Mouse (Mus musculus) erythroid progenitor cell, adult 5-6 weeks (primary cell): ENCODE results near the gene Tmem143. TPM values are rescaled to one million over a fixed set of nuclear protein-coding genes. Genes with fewer than 3 reads are reported as not detected.
A peak's percentile ranks its signal among the peaks of the same experiment; 100 is the strongest.
"Not testable (repeated sequence)": the region's sequence is repeated elsewhere in the genome, so short reads cannot be mapped to it uniquely, and the experiment has no call there.

Experiments
- ATAC-seq: replicated peaks from 2 replicates; pipeline ENCODE4 v1.8.0; 2016; ENCODE audit warnings: moderate number of reproducible peaks, mild to moderate bottlenecking, moderate TSS enrichment, inconsistent platforms; ENCODE audit not compliant: poor library complexity, low FRiP score, severe bottlenecking
- total RNA-seq, 2 experiments: library from RNA; stranded (forward) in 1 of 2; stranded (reverse) in 1 of 2; fragments of 150-400 nt in 1 of 2; fragments of 186-747, 209-891 nt in 1 of 2; gene quantifications; 2 replicates each; pipeline versions ENCODE4 v1.2.3 to v1.2.4; 2015 to 2017; ENCODE audit warnings: low replicate concordance in 2 of 2

The Tmem143 gene
- total RNA-seq, 2 experiments from 2014 or later: 0.84 to 4.6 TPM

- ATAC-seq: no peak
Observed at GRCm38 (mm10) chr7:45920583-45921241, 24.0 kb downstream of the Tmem143 start.

- no peak for ATAC-seq
Observed at GRCm38 (mm10) chr7:45921242-45921621, 24.5 kb downstream of the Tmem143 start, which contains the start of gene Emp3. Gene Emp3, minus strand, starts transcription at chr7:45921404.

DNA sequence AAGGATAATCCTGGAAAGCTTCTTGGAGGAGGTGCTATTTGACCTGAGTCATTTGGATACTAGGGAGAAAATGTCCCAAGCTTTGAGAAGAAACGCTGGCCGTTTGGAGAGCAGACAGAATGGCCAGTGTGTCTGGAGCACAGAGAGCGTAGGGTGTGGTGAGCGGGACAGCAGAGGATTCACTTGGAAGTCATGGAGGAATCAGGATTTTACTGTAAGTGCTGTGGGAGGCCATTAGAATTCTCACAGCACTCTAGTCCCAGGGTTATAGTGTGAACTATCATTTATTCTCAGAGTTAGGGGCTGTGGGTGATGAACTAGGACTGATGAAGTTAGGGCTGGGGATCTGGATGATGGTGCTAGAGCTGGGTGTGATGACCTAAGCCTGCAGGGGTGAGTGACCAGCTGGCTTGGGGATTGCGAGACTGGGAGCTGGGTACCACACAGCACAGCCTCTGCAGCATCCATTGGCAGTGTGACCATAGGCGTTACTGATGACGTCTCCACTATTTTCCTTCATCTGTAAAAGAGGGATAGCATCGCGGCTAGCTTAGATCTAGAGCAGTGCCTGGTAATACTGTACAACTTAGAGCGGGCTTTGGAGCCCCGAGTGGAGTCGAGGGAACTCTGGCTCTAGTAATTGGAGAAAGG, 25.3 kb downstream of the Tmem143 start:
- no peak for ATAC-seq

DNA sequence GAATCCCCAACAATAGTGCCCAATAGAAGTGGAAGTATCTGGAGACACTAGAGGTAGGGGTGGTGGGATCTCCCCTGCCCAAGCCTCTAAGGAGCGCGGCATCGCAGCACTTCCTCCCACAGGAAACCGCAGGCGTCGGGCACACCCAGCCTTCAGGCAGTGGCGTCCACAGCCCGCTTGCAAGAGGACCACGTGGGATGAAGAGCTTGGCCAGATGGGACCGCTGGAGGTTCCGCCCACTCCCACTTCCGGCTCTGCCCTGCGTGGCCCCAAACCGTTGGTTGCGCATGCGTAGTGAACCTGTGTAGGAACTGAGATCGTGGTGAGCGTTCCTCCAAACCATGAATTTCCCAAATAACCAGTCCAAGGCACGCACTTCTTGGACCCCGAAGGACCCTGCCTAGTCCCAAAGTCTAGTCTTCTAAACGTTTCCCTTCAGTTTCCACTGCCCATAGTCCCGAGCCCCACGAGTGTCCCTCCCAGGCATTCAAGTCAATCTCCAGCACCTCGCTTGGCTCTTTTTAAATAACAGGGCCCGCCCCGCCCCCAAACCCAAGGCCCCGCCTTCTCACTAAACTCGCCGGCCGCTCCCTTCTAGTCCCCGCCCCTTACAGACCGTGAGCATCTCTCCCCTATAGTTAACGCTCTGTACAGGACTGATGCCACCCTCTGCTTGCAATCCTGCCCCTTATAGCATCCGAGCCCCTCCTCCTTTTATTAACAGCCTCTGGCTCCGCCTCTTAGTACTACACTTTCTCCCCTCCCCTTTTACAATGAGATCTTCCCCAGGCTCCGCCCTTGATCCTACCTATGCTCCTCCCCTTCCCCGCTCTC, 26.4 kb downstream of the Tmem143 start:
- peak; percentile 85 for ATAC-seq

DNA sequence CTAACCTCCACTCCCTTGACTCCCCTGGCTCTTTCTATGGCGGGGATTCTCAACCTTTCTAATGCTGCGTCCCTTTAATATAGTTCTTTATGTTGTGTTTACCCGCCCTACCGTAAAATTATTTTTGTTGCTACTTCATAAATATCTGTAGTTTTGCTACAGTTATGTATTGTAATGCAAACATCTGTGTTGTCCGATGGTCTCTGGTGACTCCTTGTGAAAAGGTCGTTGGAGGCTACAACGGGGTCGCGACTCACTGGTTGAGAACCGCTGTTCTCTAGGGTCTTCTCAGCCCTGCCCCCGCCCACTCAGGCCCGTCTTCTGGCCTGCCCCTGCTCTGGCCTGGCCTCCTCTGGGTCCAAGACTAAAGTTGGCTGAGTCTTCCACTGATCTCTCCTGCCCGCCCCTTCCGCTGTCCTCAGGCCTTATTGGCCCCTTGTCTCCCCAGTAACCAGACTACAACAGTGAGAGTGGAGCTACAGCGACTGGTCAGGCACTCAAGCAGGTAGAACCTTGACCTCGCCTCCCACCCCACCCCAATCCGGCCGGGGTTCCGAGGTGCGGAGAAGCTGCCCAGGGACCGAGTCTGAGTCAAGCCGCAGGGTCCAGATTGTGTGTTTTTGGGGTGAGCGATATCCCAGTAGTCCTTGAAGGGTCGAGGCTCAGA, 27.2 kb downstream of the Tmem143 start, which contains the start of gene Ccdc114:
Gene Ccdc114 (plus strand): TSS at position 311 of the 667 bp plus-strand sequence.
- ATAC-seq: peak; percentile 55

- ATAC-seq: no peak
Observed at GRCm38 (mm10) chr7:45924429-45924816, 27.7 kb downstream of the Tmem143 start.

GRCm38 (mm10) chr7:45928626-45929295, 32.0 kb downstream of the Tmem143 start:
- ATAC-seq: no peak

DNA sequence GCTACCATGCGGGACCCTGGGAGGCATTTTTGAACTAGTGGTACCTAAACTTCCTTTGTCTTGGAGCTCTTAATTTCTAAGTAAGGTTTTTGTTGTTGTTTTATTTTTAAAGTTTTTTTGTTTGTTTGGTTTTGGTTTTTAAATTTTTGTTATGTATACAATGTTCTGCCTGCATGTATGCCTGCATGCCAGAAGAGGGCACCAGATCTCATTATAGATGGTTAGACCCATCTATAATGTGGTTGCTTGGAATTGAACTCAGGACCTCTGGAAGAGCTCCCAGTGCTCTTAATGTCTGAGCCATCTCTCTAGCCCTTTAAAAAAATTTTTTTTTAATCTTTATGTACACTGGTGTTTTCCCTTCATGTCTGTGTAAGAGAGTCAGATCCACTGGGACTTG, 32.9 kb downstream of the Tmem143 start:
- ATAC-seq: no peak

DNA sequence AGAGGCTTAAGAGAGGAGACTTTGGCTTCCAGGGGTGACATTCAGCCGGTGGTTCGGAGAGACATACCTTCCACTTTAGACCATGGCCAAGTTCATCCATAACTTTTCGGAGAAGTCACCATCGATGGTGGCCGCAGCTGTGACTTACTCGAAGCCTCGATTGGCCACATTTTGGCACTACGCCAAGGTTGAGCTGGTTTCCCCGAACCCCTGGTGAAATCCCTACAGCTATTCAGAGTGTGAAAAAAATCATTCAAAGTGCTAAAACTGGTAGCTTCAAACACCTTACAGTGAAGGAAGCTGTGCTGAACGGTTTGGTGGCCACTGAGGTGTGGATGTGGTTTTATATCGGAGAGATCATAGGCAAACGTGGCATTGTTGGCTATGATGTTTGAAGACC, 37.0 kb downstream of the Tmem143 start:
- not testable (repeated sequence) for ATAC-seq

GRCm38 (mm10) chr7:45935114-45935513, 38.4 kb downstream of the Tmem143 start:
- peak; percentile 52; the same call in 1 of the 2 replicates for ATAC-seq

DNA sequence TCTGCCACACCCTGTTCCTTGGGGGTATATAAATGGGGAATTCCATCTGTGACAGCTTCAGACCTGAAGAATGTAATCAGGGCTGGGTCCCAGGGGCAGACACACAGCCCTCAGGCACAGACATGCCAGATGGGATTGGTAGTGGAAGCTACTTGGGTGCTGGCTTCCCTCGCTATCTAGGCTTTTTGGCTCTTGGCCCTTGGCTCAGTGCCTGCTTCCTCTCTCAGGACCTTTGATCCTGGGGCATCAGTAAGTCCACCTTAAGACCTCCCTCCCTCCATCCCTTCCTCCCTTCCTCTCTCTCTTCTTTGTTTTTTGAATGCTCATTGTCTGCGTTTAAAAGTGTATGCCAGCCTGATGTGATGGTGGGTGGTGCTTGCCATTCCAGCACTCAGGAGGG, 43.1 kb downstream of the Tmem143 start:
- no peak for ATAC-seq

DNA sequence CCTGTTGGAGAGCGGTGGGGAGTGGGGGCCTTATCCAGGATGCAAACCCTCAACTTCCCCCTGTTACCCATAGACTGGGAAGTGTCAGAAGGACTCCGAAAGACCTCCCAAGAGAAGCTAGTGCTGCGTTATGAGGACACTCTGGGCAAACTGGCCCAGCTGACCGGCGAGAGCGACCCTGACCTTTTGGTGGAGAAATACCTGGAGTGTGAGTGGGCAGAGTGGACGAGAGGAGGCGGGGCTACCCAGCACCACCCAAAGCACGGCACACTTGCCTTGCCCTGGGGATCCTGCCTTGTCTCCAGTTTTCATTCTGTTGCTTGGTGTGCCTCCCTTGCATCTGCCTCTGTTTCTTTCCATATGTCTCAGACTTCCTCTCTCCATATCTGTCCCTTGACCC, 45.2 kb downstream of the Tmem143 start:
- no peak for ATAC-seq

GRCm38 (mm10) chr7:45943280-45943679, 46.5 kb downstream of the Tmem143 start:
- ATAC-seq: not testable (repeated sequence)

DNA sequence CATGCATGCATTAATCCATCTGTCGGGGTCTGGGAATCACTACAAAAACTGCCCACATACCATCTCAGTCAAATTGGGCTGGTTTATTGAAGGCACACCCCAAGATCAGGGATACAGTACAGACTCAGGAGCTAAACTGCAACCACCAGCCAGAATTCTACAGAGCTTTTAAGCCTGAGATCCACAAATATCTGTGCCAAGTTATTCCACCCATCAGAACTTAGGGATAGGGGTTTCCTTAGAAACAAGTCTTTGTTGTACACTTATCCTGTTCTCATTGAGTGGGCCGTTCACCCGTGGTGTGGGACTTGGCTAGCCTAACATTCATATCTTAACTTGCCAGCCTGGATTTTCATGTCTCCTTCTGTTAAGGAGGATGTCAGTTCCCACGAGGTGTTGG, 52.3 kb downstream of the Tmem143 start:
- no peak for ATAC-seq

- ATAC-seq: no peak
Observed at GRCm38 (mm10) chr7:45956611-45957010, 59.9 kb downstream of the Tmem143 start.

Other genes starting within 250 kb of the Tmem143 start
- gene Fut2, start 230.5 kb upstream of the Tmem143 start, total RNA-seq (2015; ENCODE audit: low replicate concordance): not detected in 2 replicates
- gene Fut2, start 230.5 kb upstream of the Tmem143 start, total RNA-seq (2017; ENCODE audit: low replicate concordance): not detected in 2 replicates
- gene Ntn5, start 212.9 kb upstream of the Tmem143 start, total RNA-seq (2015; ENCODE audit: low replicate concordance): not detected in 2 replicates
- not detected in 2 replicates for gene Ntn5, start 212.9 kb upstream of the Tmem143 start, total RNA-seq (2017; ENCODE audit: low replicate concordance)
- not detected in 2 replicates for gene Sec1, start 202.5 kb upstream of the Tmem143 start, total RNA-seq (2015; ENCODE audit: low replicate concordance)
- not detected in 2 replicates for gene Sec1, start 202.5 kb upstream of the Tmem143 start, total RNA-seq (2017; ENCODE audit: low replicate concordance)
- not detected in 2 replicates for gene Car11, start 197.1 kb upstream of the Tmem143 start, total RNA-seq (2015; ENCODE audit: low replicate concordance)
- not detected in 2 replicates for gene Car11, start 197.1 kb upstream of the Tmem143 start, total RNA-seq (2017; ENCODE audit: low replicate concordance)
- gene Dbp, start 191.9 kb upstream of the Tmem143 start, total RNA-seq (2015; ENCODE audit: low replicate concordance): 1.3 and 2.5 TPM in 2 replicates
- gene Dbp, start 191.9 kb upstream of the Tmem143 start, total RNA-seq (2017; ENCODE audit: low replicate concordance): 1.7 and 2.6 TPM in 2 replicates
- 522 and 544 TPM in 2 replicates for gene Rpl18, start 181.5 kb upstream of the Tmem143 start, total RNA-seq (2015; ENCODE audit: low replicate concordance)
- gene Rpl18, start 181.5 kb upstream of the Tmem143 start, total RNA-seq (2017; ENCODE audit: low replicate concordance): 281 and 297 TPM in 2 replicates
- 9.6 and 12.6 TPM in 2 replicates for gene Sphk2, start 178.9 kb upstream of the Tmem143 start, total RNA-seq (2015; ENCODE audit: low replicate concordance)
- gene Sphk2, start 178.9 kb upstream of the Tmem143 start, total RNA-seq (2017; ENCODE audit: low replicate concordance): 4.8 and 9.4 TPM in 2 replicates
- not detected in 2 replicates for gene Fam83e, start 175.7 kb upstream of the Tmem143 start, total RNA-seq (2015; ENCODE audit: low replicate concordance)
- not detected in 2 replicates for gene Fam83e, start 175.7 kb upstream of the Tmem143 start, total RNA-seq (2017; ENCODE audit: low replicate concordance)
- gene Spaca4, start 171.1 kb upstream of the Tmem143 start, total RNA-seq (2015; ENCODE audit: low replicate concordance): not detected in 2 replicates
- not detected in 2 replicates for gene Spaca4, start 171.1 kb upstream of the Tmem143 start, total RNA-seq (2017; ENCODE audit: low replicate concordance)
- not detected in 2 replicates for gene Lmtk3, start 113.2 kb upstream of the Tmem143 start, total RNA-seq (2015; ENCODE audit: low replicate concordance)
- not detected in 2 replicates for gene Lmtk3, start 113.2 kb upstream of the Tmem143 start, total RNA-seq (2017; ENCODE audit: low replicate concordance)
- gene Sult2b1, start 112.3 kb upstream of the Tmem143 start, total RNA-seq (2015; ENCODE audit: low replicate concordance): not detected in 2 replicates
- not detected in 2 replicates for gene Sult2b1, start 112.3 kb upstream of the Tmem143 start, total RNA-seq (2017; ENCODE audit: low replicate concordance)
- gene Cyth2, start 82.4 kb upstream of the Tmem143 start, total RNA-seq (2015; ENCODE audit: low replicate concordance): 20.5 and 29.8 TPM in 2 replicates
- gene Cyth2, start 82.4 kb upstream of the Tmem143 start, total RNA-seq (2017; ENCODE audit: low replicate concordance): 43.8 and 48.9 TPM in 2 replicates
- not detected in 2 replicates for gene Kcnj14, start 72.2 kb upstream of the Tmem143 start, total RNA-seq (2015; ENCODE audit: low replicate concordance)
- not detected in 2 replicates for gene Kcnj14, start 72.2 kb upstream of the Tmem143 start, total RNA-seq (2017; ENCODE audit: low replicate concordance)
- gene Grwd1, start 66.0 kb upstream of the Tmem143 start, total RNA-seq (2015; ENCODE audit: low replicate concordance): 2.5 and 2.9 TPM in 2 replicates
- gene Grwd1, start 66.0 kb upstream of the Tmem143 start, total RNA-seq (2017; ENCODE audit: low replicate concordance): 0.23 and 4.0 TPM in 2 replicates
- 55.9 and 91.4 TPM in 2 replicates for gene Kdelr1, start 24.2 kb upstream of the Tmem143 start, total RNA-seq (2015; ENCODE audit: low replicate concordance)
- 31.2 and 39.1 TPM in 2 replicates for gene Kdelr1, start 24.2 kb upstream of the Tmem143 start, total RNA-seq (2017; ENCODE audit: low replicate concordance)
- gene Grin2d, start 18.6 kb upstream of the Tmem143 start, total RNA-seq (2015; ENCODE audit: low replicate concordance): not detected in 2 replicates
- not detected in 2 replicates for gene Grin2d, start 18.6 kb upstream of the Tmem143 start, total RNA-seq (2017; ENCODE audit: low replicate concordance)
- not detected in 2 replicates for gene Syngr4, start 227 bp upstream of the Tmem143 start, total RNA-seq (2015; ENCODE audit: low replicate concordance)
- gene Syngr4, start 227 bp upstream of the Tmem143 start, total RNA-seq (2017; ENCODE audit: low replicate concordance): 1.3 TPM in 1 of 2 replicates, not detected in the other
- gene Emp3, start 24.5 kb downstream of the Tmem143 start, total RNA-seq (2015; ENCODE audit: low replicate concordance): 75.5 and 85.4 TPM in 2 replicates
- 19.1 and 41.8 TPM in 2 replicates for gene Emp3, start 24.5 kb downstream of the Tmem143 start, total RNA-seq (2017; ENCODE audit: low replicate concordance)
- not detected in 2 replicates for gene Ccdc114, start 27.1 kb downstream of the Tmem143 start, total RNA-seq (2015; ENCODE audit: low replicate concordance)
- 2.6 TPM in 1 of 2 replicates, not detected in the other for gene Ccdc114, start 27.1 kb downstream of the Tmem143 start, total RNA-seq (2017; ENCODE audit: low replicate concordance)
- not detected in 2 replicates for gene Abcc6, start 133.4 kb downstream of the Tmem143 start, total RNA-seq (2015; ENCODE audit: low replicate concordance)
- gene Abcc6, start 133.4 kb downstream of the Tmem143 start, total RNA-seq (2017; ENCODE audit: low replicate concordance): not detected in 2 replicates
- gene Nomo1, start 136.8 kb downstream of the Tmem143 start, total RNA-seq (2015; ENCODE audit: low replicate concordance): 3.2 and 4.6 TPM in 2 replicates
- 5.3 and 7.5 TPM in 2 replicates for gene Nomo1, start 136.8 kb downstream of the Tmem143 start, total RNA-seq (2017; ENCODE audit: low replicate concordance)
- not detected in 2 replicates for gene Kcnj11, start 203.8 kb downstream of the Tmem143 start, total RNA-seq (2015; ENCODE audit: low replicate concordance)
- not detected in 2 replicates for gene Kcnj11, start 203.8 kb downstream of the Tmem143 start, total RNA-seq (2017; ENCODE audit: low replicate concordance)